Mouse (Mus musculus) erythroblast, adult 5-6 weeks (primary cell): ENCODE measurements around the gene Lmbr1. TPM values are rescaled to one million over a fixed set of nuclear protein-coding genes. Genes with fewer than 3 reads are reported as not detected.

ENCODE experiments used
- ATAC-seq: replicated peaks from 2 replicates; pipeline ENCODE4 v1.8.0; 2016; ENCODE audit warnings: moderate number of reproducible peaks, mild to moderate bottlenecking, moderate TSS enrichment, inconsistent platforms; ENCODE audit not compliant: poor library complexity, low FRiP score, severe bottlenecking
- total RNA-seq, 2 experiments: library from RNA; stranded (forward) in 1 of 2; stranded (reverse) in 1 of 2; fragments of 150-400 nt in 1 of 2; fragments of 200-764, 138-1000 nt in 1 of 2; gene quantifications; 2 replicates each; pipeline versions ENCODE4 v1.2.3 to v1.2.4; 2015 to 2017; ENCODE audit warnings: low replicate concordance in 2 of 2

Gene Lmbr1
- total RNA-seq, 2 experiments from 2014 or later, result 0.58 to 2.1 TPM

- ATAC-seq, result no peak
These were observed 104.8 kb downstream of the Lmbr1 start for GRCm38 (mm10) chr5:29273426-29273825.

DNA sequence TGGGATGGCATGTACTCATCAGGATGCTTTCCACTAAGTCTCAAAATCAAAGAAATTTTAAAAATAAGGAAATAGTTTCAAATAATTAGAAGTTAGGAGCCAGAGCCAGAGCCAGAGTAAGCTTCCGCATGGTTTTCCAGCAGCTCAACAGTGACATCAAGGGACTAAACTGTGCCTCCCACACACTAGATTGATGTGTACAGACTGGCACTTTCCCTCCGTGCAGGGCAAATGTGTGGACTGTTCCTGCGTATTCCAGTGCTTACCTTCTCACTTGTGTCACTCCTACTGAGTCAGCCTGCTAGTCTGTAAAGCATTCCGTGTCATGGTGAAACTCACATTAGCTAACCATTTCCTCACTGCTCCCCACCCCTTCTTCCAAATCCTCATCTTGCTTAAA is 107.3 kb downstream of the Lmbr1 start:
- ATAC-seq, result no peak

DNA sequence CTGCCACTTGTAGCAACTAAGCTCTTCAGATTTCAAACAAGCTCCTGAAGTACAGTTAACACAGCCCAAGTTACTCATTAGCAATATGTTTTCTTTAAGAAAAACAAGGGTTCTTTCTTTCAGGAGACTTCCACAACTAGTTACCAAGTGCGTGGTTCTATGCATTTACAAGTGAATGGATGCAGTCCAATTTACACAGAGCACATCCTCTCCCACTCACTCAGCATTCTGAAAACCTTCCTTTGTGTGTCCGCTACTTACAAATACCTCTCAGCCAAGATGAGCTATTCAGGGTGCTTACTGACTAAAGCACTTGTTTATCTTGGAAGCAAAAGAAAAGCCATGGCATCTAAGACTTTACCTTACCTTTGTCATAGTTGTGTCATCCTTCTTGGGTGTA is 124.3 kb downstream of the Lmbr1 start:
- no peak for ATAC-seq

- ATAC-seq, result no peak
These were observed 126.7 kb downstream of the Lmbr1 start for GRCm38 (mm10) chr5:29251496-29251873.

DNA sequence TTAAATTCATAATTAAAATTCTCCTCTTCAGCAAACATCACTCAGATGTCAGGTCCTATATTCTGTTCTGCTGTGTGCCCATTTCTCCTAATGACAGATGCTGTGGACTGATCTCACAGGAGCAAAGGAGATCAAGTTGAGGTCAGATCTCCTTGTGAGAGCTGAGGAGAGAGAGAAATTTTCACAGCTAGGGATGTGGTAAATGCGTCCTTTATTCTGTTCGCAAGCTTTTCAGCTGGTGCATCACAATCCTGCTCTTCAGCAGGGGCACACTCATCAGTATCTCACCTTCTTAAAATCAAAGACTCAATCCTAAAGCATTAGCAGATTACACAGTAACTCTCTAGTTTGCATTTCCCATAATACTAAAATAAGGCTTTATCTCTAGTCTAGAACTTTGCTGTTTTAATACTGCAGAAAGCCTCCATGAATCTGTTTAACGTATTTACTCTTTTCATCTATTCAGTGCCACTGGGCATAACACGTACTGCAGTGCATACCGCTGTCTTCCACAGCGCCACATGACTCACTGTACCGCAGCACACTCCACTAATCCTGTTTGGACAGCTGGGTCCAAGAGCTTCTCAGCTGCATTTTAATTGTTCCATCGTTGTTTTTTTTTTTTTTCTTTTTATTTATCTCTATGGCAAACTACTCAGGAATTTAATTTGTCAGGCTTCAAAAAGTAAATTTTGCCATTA is 127.2 kb downstream of the Lmbr1 start:
- ATAC-seq, result no peak

GRCm38 (mm10) chr5:29244769-29245168 is 133.4 kb downstream of the Lmbr1 start:
- ATAC-seq, result no peak

DNA sequence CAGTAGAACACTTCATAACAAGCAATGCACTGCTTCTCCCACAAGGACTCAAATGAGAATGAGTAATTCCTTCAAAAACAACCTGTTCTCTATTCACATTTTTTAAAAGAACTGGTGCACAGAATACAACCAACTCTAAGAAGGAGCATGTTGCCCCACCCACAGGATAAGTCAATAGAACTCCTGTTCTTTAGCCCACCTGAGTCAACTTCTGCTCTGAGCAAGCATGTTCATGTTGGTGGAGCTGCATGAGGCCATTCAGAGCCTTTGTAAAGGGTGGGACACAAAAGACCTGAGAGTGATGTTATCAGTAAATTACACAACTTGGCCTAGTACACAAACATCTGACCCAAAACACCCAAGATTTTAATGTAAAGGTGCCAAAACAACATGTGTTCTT is 139.8 kb downstream of the Lmbr1 start:
- no peak for ATAC-seq

GRCm38 (mm10) chr5:29230481-29230880 is 147.7 kb downstream of the Lmbr1 start:
- ATAC-seq, result no peak

- no peak for ATAC-seq
These were observed 154.1 kb downstream of the Lmbr1 start for GRCm38 (mm10) chr5:29224089-29224488.

DNA sequence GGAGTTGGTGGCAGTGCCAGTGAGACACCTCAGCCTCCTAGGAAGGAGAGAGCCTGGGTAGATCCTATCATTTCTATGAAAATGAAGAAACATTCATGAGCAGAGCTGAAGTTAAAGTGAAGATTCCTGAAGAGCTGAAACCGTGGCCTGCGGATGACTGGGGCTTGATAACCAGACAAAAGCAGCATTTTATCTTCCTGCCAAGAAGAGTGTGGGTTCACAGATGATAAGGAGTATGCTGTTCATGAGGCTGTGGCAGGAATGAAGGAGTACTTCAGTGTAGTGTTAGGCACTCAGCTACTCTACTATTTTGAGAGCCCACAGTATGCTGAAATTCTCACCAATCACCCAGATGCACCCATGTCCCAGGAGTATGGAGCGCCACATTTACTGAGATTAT is 160.2 kb downstream of the Lmbr1 start:
- no peak for ATAC-seq

DNA sequence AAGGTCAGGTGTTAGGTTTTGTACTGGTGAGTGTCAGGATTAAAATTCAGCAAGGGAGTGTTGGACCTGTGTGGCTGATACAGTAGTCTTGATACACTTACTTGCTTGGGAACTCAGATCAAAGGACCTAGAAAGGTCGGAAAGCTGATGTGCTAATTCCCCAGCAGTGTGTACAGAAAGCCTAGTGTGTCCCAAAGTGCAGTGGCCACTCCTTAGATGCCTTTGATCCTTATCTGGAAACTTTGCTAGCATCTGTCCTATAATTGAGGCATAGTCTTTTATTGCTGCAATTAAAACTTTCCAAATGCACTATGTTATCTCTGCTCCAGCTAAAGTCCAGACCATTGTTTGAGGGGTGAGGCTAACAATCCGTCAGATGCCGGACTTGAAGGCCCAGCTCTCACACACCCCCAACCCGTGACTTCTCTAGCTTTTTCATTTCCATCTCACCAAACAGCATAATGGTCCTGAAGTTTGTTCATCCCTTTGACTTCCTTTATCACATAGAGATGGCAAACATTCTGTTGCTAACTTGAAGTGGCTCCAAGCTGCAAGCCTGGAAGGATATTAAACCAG is 166.1 kb downstream of the Lmbr1 start:
- no peak for ATAC-seq

DNA sequence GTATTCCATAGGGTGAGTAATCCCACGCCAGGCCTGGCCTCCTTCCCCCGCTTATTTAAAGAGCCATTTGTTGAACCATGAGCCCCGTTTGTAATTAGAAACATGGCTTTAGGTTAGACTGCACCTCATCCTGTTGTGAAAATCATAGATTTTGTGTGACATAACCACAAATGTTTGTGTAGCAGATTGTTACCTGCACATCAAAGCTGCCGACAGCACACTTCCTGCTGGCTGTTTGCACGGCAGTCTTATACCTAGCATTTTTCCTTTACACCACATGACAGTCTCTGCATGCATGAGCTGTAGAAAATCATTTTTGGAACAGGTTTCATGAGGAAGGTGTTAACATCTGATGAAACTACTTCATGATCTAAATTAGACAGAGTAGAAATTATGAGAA is 172.5 kb downstream of the Lmbr1 start:
- ATAC-seq, result no peak

DNA sequence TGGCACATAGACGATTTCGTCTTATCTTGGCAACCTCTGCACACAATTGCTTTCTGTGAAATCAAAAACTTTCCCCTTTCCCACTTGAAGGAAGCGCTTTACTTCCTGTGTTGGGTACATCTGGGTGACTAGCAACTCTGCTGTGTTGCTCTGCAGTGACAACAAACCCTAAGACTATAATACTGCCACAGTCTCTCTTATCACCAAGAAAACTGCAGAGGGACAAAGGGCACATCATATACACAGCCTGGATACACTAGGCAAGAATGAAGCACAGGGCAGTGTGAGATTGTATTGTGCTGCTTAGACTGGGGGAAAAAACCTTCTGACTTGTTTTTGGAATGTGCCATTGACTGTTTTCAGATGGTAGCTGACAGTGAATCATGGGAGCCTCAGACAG is 178.3 kb downstream of the Lmbr1 start:
- no peak for ATAC-seq

DNA sequence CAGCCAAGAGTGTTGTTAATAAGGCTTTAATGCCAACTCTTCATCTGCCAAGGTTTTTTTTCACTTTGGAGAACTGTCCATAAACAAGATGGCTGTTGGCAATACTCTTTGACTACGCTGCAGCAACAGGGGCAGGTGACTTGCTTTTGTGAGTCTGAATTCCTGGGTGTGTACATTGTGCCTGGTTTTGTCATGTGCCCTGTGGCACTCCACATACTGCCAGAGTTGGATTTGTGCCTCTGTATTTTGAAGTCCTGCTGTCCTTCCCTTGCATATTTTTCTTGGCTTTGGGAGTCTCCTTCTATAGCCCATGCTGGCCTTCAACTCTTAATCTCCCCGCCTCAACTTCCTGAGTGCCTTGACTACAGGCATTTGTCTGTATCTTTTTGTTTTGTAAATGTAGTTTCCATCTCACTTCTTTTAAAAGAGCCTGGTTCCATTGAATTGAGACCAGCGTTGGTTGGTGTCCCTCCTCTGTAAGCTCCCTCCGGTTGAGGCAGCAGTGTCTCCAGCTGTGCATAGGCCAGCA is 179.2 kb downstream of the Lmbr1 start:
- ATAC-seq, result no peak

DNA sequence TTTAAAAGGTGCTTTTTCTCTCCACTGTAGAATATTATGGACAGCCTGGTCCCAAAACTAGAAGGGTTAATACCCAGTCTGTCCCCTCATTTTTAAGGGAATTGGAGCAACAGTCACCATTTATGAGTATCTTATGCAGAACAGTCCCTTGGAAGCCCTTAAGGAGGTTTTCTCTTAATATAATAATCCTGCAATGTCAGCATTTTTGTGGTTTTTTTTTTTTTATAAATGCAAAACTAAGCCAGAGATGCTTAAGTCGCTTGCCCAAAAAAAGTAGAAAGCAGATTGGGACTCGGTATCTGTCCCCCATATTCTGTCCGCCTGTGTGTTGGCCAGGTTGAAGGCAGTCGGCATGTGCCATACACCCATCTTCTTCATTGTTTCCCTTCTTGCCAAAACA is 181.0 kb downstream of the Lmbr1 start:
- no peak for ATAC-seq

DNA sequence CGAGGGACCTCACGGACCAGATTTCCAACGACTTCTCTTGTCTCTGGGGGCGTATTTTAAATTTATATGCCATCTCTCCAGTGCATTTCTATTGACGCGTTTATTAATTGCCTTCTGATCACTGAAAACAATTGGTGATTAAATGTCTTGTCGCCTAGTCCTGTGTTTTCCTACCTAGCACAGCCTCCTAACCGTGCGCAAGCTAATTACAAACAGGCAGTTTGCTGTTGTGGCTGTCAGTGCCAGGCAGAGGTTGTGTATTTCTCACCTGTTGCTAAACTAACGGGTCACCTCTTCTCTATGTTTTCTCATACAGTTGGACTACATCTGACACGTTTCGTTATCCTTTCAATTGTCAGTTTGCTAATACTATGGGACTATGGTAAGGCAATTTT is 181.9 kb downstream of the Lmbr1 start:
- ATAC-seq, result no peak

GRCm38 (mm10) chr5:29195570-29196263 is 182.5 kb downstream of the Lmbr1 start, which contains the start of gene Rnf32:
Gene Rnf32, plus strand, starts transcription at chr5:29195992.
- no peak for ATAC-seq

- no peak for ATAC-seq
These were observed 183.0 kb downstream of the Lmbr1 start for GRCm38 (mm10) chr5:29195231-29195569.

- ATAC-seq, result no peak
These were observed 191.4 kb downstream of the Lmbr1 start for GRCm38 (mm10) chr5:29186798-29187197.
